In genomic region chr12:86679546-86679930, GRCm38 (mm10) we compare ENCODE assay signal across 8 mouse cellular contexts. TPM values are rescaled to one million over a fixed set of nuclear protein-coding genes. Genes with fewer than 3 reads are reported as not detected.
A peak's percentile ranks its signal among the peaks of the same experiment; 100 is the strongest.
DNase-seq lines count a peak whose midpoint lies in the region; ATAC-seq and TF ChIP-seq lines count a peak whose summit lies in the region.

No protein-coding gene starts in this region.

- H3K9ac ChIP-seq in heart, embryonic 14.5 days (ENCODE audit: low read length) = peak overlapping the region; percentile 93
- H3K9ac ChIP-seq in heart, postnatal 0 days (replicated peaks; ENCODE audit: low read depth, low read length) = peak overlapping the region; percentile 69
- peak overlapping the region; percentile 92 for H3K9ac ChIP-seq in midbrain, embryonic 11.5 days (ENCODE audit: low read length)

- 2% methylated on average over 9 of the region's 9 CpGs for WGBS in heart, embryonic 14.5 days
- 4% methylated on average over 9 of the region's 9 CpGs for WGBS in heart, postnatal 0 days
- WGBS in midbrain, embryonic 11.5 days = 11% methylated on average over 9 of the region's 9 CpGs

- H3K27ac ChIP-seq in heart, embryonic 14.5 days (replicated peaks in 1 of 2; ENCODE audit: control insufficient read depth in 1 of 2, insufficient read depth in 1 of 2, low read depth in 2 of 2, low read length in 2 of 2) = peak overlapping the region; percentile 1 to 84; a peak in 3 of 4 replicates
- H3K27ac ChIP-seq in heart, postnatal 0 days (ENCODE audit: low read depth) = peak overlapping the region; percentile 76
- peak overlapping the region; percentile 91 for H3K27ac ChIP-seq in midbrain, embryonic 11.5 days (ENCODE audit: low read depth, low read length)

- H3K36me3 ChIP-seq in heart, embryonic 14.5 days (ENCODE audit: control insufficient read depth, insufficient read depth, low read length) = peaks cover 6% of the 10 kb centered on the region; the same call in 1 of the 2 replicates
- H3K36me3 ChIP-seq in heart, postnatal 0 days (replicated peaks; ENCODE audit: control insufficient read depth, insufficient read depth, low read length) = no peaks in the 10 kb centered on the region
- H3K36me3 ChIP-seq in midbrain, embryonic 11.5 days (ENCODE audit: control insufficient read depth, insufficient read depth, low read length) = no peaks in the 10 kb centered on the region

- intact Hi-C loops in gastrocnemius, postnatal 14 days (cut with DNase I; ENCODE audit: low total_unique reads) = no loop called here

- peak overlapping the region; percentile 62 to 81 for H3K4me3 ChIP-seq in heart, embryonic 14.5 days (ENCODE audit: control insufficient read depth in 1 of 2, insufficient read depth in 1 of 2, low read depth in 1 of 2, low read length in 2 of 2)
- peak overlapping the region; percentile 83 for H3K4me3 ChIP-seq in heart, postnatal 0 days (ENCODE audit: low read depth, low read length)
- peak overlapping the region; percentile 55 for H3K4me3 ChIP-seq in midbrain, embryonic 11.5 days (ENCODE audit: low read depth, low read length)

- DNase-seq in heart, postnatal 4 days = no peak
- peak; percentile 65 to 70 for DNase-seq in cerebellum, postnatal 10 days
- no peak for DNase-seq in heart, postnatal 0 days (ENCODE audit: low spot score)
- peak; percentile 92 for DNase-seq in midbrain, embryonic 11.5 days (ENCODE audit: low spot score, missing footprints)
- no peak for DNase-seq in left cerebral cortex, adult 8-10 months (ENCODE audit: low spot score in 2 of 2)
- no peak for DNase-seq in kidney, postnatal 14 days
- no peak for DNase-seq in gastrocnemius, postnatal 14 days

- H3K4me2 ChIP-seq in heart, embryonic 14.5 days (ENCODE audit: low read length) = peak overlapping the region; percentile 99
- peak overlapping the region; percentile 98 for H3K4me2 ChIP-seq in heart, postnatal 0 days (ENCODE audit: low read depth, low read length)
- peak overlapping the region; percentile 75 for H3K4me2 ChIP-seq in midbrain, embryonic 11.5 days

- no peaks in the 10 kb centered on the region for H3K9me3 ChIP-seq in heart, embryonic 14.5 days (ENCODE audit: control insufficient read depth, low read length)
- H3K9me3 ChIP-seq in heart, postnatal 0 days (replicated peaks; ENCODE audit: control insufficient read depth, low read length) = no peaks in the 10 kb centered on the region
- no peaks in the 10 kb centered on the region for H3K9me3 ChIP-seq in midbrain, embryonic 11.5 days (ENCODE audit: control insufficient read depth, low read length)

- TF ChIP-seq EP300 in heart, postnatal 0 days (IDR thresholded peaks at IDR 0.05; ENCODE audit: low read depth) = no peak

- peaks cover 4 to 23% of the 10 kb centered on the region in 2 experiments; a peak in 3 of 4 replicates for H3K4me1 ChIP-seq in heart, embryonic 14.5 days (ENCODE audit: control insufficient read depth in 2 of 2, insufficient read depth in 2 of 2, low read length in 2 of 2)
- H3K4me1 ChIP-seq in heart, postnatal 0 days (ENCODE audit: control insufficient read depth, insufficient read depth) = 0 out of 2 replicates have a peak, but pooled peaks cover 10% of the 10 kb centered on the region
- peaks cover 18% of the 10 kb centered on the region for H3K4me1 ChIP-seq in midbrain, embryonic 11.5 days (ENCODE audit: control insufficient read depth, insufficient read depth, low read length)

- ATAC-seq in heart, embryonic 14.5 days (ENCODE audit: insufficient number of reproducible peaks, insufficient read depth, low FRiP score, low read depth) = no peak
- no peak for ATAC-seq in heart, postnatal 0 days (ENCODE audit: insufficient read depth, low read depth)
- ATAC-seq in midbrain, embryonic 11.5 days (ENCODE audit: low FRiP score) = peak; percentile 25; the same call in 1 of the 2 replicates

- no peaks in the 10 kb centered on the region for H3K27me3 ChIP-seq in heart, embryonic 14.5 days (ENCODE audit: control insufficient read depth, insufficient read depth, low read length)
- H3K27me3 ChIP-seq in heart, postnatal 0 days (ENCODE audit: control insufficient read depth, insufficient read depth, low read length) = no peaks in the 10 kb centered on the region
- no peaks in the 10 kb centered on the region for H3K27me3 ChIP-seq in midbrain, embryonic 11.5 days (ENCODE audit: control insufficient read depth, insufficient read depth, low read length)

- no peak for TF ChIP-seq CTCF in heart, postnatal 0 days (IDR thresholded peaks at IDR 0.05; ENCODE audit: low read depth)

RNA-seq across cellular contexts. Expression of gene Vash1, which starts 1.0 kb away (rescaled TPM):
- 10.7 and 11.0 TPM in 2 replicates for polyA plus RNA-seq in heart, embryonic 14.5 days (2014; fragmentation: Nextera tagmentation; extraction: Ambion mirVana)
- 10 to 100 TPM; 53.5 to 56.7 TPM for total RNA-seq in heart, postnatal 4 days (2021)
- total RNA-seq in heart, postnatal 0 days (2014; rRNA removed; ENCODE audit: low replicate concordance) = 35.0 and 38.1 TPM in 2 replicates
- 8.2 and 8.9 TPM in 2 replicates for polyA plus RNA-seq in heart, postnatal 0 days (2015; fragmentation: Nextera tagmentation; extraction: Ambion mirVana)
- polyA plus RNA-seq in midbrain, embryonic 11.5 days (2014; fragmentation: Nextera tagmentation; extraction: Ambion mirVana) = 21.7 and 22.7 TPM in 2 replicates
- total RNA-seq in left cerebral cortex, adult 8-10 months (2022) = 10 to 100 TPM; 31.6 to 35.4 (median 32.5) TPM
- 10 to 100 TPM; 16.2 to 23.0 TPM for total RNA-seq in gastrocnemius, postnatal 14 days (2021)

RNA-seq across cellular contexts. Expression of gene Angel1, which starts 46.7 kb away (rescaled TPM):
- 8.4 and 9.6 TPM in 2 replicates for polyA plus RNA-seq in heart, embryonic 14.5 days (2014; fragmentation: Nextera tagmentation; extraction: Ambion mirVana)
- total RNA-seq in heart, postnatal 4 days (2021) = 1 to 10 TPM; 5.2 to 5.3 TPM
- 2.2 and 4.4 TPM in 2 replicates for total RNA-seq in heart, postnatal 0 days (2014; rRNA removed; ENCODE audit: low replicate concordance)
- 4.4 and 4.7 TPM in 2 replicates for polyA plus RNA-seq in heart, postnatal 0 days (2015; fragmentation: Nextera tagmentation; extraction: Ambion mirVana)
- polyA plus RNA-seq in midbrain, embryonic 11.5 days (2014; fragmentation: Nextera tagmentation; extraction: Ambion mirVana) = 12.2 and 12.5 TPM in 2 replicates
- 10 to 100 TPM in 2 of 4 experiments, 1 to 10 TPM in 2; 9.0 to 10.4 (median 9.6) TPM for total RNA-seq in left cerebral cortex, adult 8-10 months (2022)
- total RNA-seq in gastrocnemius, postnatal 14 days (2021) = 1 to 10 TPM; 4.6 to 4.7 TPM

RNA-seq across cellular contexts. Expression of gene Lrrc74a, which starts 54.6 kb away (rescaled TPM):
- not detected in 2 replicates for polyA plus RNA-seq in heart, embryonic 14.5 days (2014; fragmentation: Nextera tagmentation; extraction: Ambion mirVana)
- not detected for total RNA-seq in heart, postnatal 4 days (2021)
- not detected in 2 replicates for total RNA-seq in heart, postnatal 0 days (2014; rRNA removed; ENCODE audit: low replicate concordance)
- not detected in 2 replicates for polyA plus RNA-seq in heart, postnatal 0 days (2015; fragmentation: Nextera tagmentation; extraction: Ambion mirVana)
- polyA plus RNA-seq in midbrain, embryonic 11.5 days (2014; fragmentation: Nextera tagmentation; extraction: Ambion mirVana) = not detected in 2 replicates
- total RNA-seq in left cerebral cortex, adult 8-10 months (2022) = not detected
- not detected for total RNA-seq in gastrocnemius, postnatal 14 days (2021)

Comparison
In these comparisons a context has a peak if more than half of its experiments do, and no peak if none do; other contexts are left out.
1. DNase-seq: peak in cerebellum, postnatal 10 days (2 of 2) and midbrain, embryonic 11.5 days (single experiment); none in heart, postnatal 4 days (single experiment), heart, postnatal 0 days (single experiment), left cerebral cortex, adult 8-10 months (0 of 2), kidney, postnatal 14 days (single experiment) and gastrocnemius, postnatal 14 days (single experiment).
2. Peak in every context shown above with its lines, with median percentiles within 50 percentile points of each other: H3K27ac ChIP-seq, H3K4me2 ChIP-seq, H3K4me3 ChIP-seq and H3K9ac ChIP-seq.